Mouse (Mus musculus): Measurements from ENCODE around the gene Rnf213. TPM values are rescaled to one million over a fixed set of nuclear protein-coding genes. Genes with fewer than 3 reads are reported as not detected.

Rnf213 gene
- polyA plus RNA-seq, 1 experiment from 2014 or later, result 1.0 TPM

- Histone ChIP-seq H3K27me3 (replicated peaks; ENCODE audit: control insufficient read depth, insufficient read depth, low read length) (peaks cover 36% of the 10 kb centered on the region), H3K4me3 (ENCODE audit: low read length) (no peak overlapping the region), H3K4me1 (ENCODE audit: control insufficient read depth, insufficient read depth, low read depth, low read length) (peaks cover 10% of the 10 kb centered on the region; the same call in 1 of the 2 replicates), H3K9ac (ENCODE audit: low read depth, low read length) (no peak overlapping the region), H3K9me3 (ENCODE audit: control insufficient read depth, low read length) (no peaks in the 10 kb centered on the region), H3K27ac (ENCODE audit: low read depth, low read length) (no peak overlapping the region), H3K4me2 (ENCODE audit: low read length) (no peak overlapping the region), H3K36me3 (ENCODE audit: control insufficient read depth, insufficient read depth, low read length) (no peaks in the 10 kb centered on the region)
- WGBS, result 18% methylated on average over 13 of the region's 13 CpGs
- ATAC-seq, result no peak
These were observed 3.0 kb downstream of the Rnf213 start for GRCm38 (mm10) chr11:119395931-119396330.

- Histone ChIP-seq H3K36me3 (ENCODE audit: control insufficient read depth, insufficient read depth, low read length) (no peaks in the 10 kb centered on the region), H3K9me3 (ENCODE audit: control insufficient read depth, low read length) (no peaks in the 10 kb centered on the region), H3K4me1 (ENCODE audit: control insufficient read depth, insufficient read depth, low read depth, low read length) (peaks cover 10% of the 10 kb centered on the region; the same call in 1 of the 2 replicates), H3K4me3 (ENCODE audit: low read length) (no peak overlapping the region), H3K27me3 (replicated peaks; ENCODE audit: control insufficient read depth, insufficient read depth, low read length) (peaks cover 31% of the 10 kb centered on the region), H3K9ac (ENCODE audit: low read depth, low read length) (no peak overlapping the region), H3K27ac (ENCODE audit: low read depth, low read length) (no peak overlapping the region), H3K4me2 (ENCODE audit: low read length) (no peak overlapping the region)
- WGBS, result 39% methylated on average over 7 of the region's 7 CpGs
- no peak for ATAC-seq
These were observed 3.6 kb downstream of the Rnf213 start for GRCm38 (mm10) chr11:119396461-119396860.

GRCm38 (mm10) chr11:119402501-119403160, 9.7 kb downstream of the Rnf213 start:
- Histone ChIP-seq H3K4me3 (ENCODE audit: low read length) (no peak overlapping the region), H3K4me1 (ENCODE audit: control insufficient read depth, insufficient read depth, low read depth, low read length) (no peaks in the 10 kb centered on the region), H3K27me3 (replicated peaks; ENCODE audit: control insufficient read depth, insufficient read depth, low read length) (no peaks in the 10 kb centered on the region), H3K36me3 (ENCODE audit: control insufficient read depth, insufficient read depth, low read length) (no peaks in the 10 kb centered on the region), H3K9ac (ENCODE audit: low read depth, low read length) (no peak overlapping the region), H3K27ac (ENCODE audit: low read depth, low read length) (no peak overlapping the region), H3K4me2 (ENCODE audit: low read length) (no peak overlapping the region), H3K9me3 (ENCODE audit: control insufficient read depth, low read length) (no peaks in the 10 kb centered on the region)
- ATAC-seq, result no peak
- WGBS, result 56% methylated on average over 11 of the region's 11 CpGs

GRCm38 (mm10) chr11:119404627-119405026, 11.7 kb downstream of the Rnf213 start:
- Histone ChIP-seq H3K27ac (ENCODE audit: low read depth, low read length) (no peak overlapping the region), H3K4me1 (ENCODE audit: control insufficient read depth, insufficient read depth, low read depth, low read length) (no peaks in the 10 kb centered on the region), H3K9me3 (ENCODE audit: control insufficient read depth, low read length) (no peaks in the 10 kb centered on the region), H3K36me3 (ENCODE audit: control insufficient read depth, insufficient read depth, low read length) (no peaks in the 10 kb centered on the region), H3K4me3 (ENCODE audit: low read length) (no peak overlapping the region), H3K9ac (ENCODE audit: low read depth, low read length) (no peak overlapping the region), H3K27me3 (replicated peaks; ENCODE audit: control insufficient read depth, insufficient read depth, low read length) (no peaks in the 10 kb centered on the region), H3K4me2 (ENCODE audit: low read length) (no peak overlapping the region)
- no peak for ATAC-seq
- 58% methylated on average over 5 of the region's 5 CpGs for WGBS

- no peak overlapping the region for H3K4me3 ChIP-seq (ENCODE audit: low read length)
- ATAC-seq, result no peak
- WGBS, result 82% methylated on average over 6 of the region's 6 CpGs
These were observed 14.5 kb downstream of the Rnf213 start for GRCm38 (mm10) chr11:119407381-119407780.

GRCm38 (mm10) chr11:119407977-119408376, 15.1 kb downstream of the Rnf213 start:
- Histone ChIP-seq H3K9ac (ENCODE audit: low read depth, low read length) (no peak overlapping the region), H3K27me3 (replicated peaks; ENCODE audit: control insufficient read depth, insufficient read depth, low read length) (no peaks in the 10 kb centered on the region), H3K9me3 (ENCODE audit: control insufficient read depth, low read length) (no peaks in the 10 kb centered on the region), H3K27ac (ENCODE audit: low read depth, low read length) (no peak overlapping the region), H3K4me2 (ENCODE audit: low read length) (no peak overlapping the region), H3K36me3 (ENCODE audit: control insufficient read depth, insufficient read depth, low read length) (no peaks in the 10 kb centered on the region), H3K4me1 (ENCODE audit: control insufficient read depth, insufficient read depth, low read depth, low read length) (no peaks in the 10 kb centered on the region), H3K4me3 (ENCODE audit: low read length) (no peak overlapping the region)
- 60% methylated on average over 5 of the region's 5 CpGs for WGBS
- ATAC-seq, result no peak

More at GRCm38 (mm10) chr11:119407381-119407780, 14.5 kb downstream of the Rnf213 start:
- Histone ChIP-seq H3K9ac (ENCODE audit: low read depth, low read length) (no peak overlapping the region), H3K27ac (ENCODE audit: low read depth, low read length) (no peak overlapping the region), H3K36me3 (ENCODE audit: control insufficient read depth, insufficient read depth, low read length) (no peaks in the 10 kb centered on the region), H3K4me1 (ENCODE audit: control insufficient read depth, insufficient read depth, low read depth, low read length) (no peaks in the 10 kb centered on the region), H3K4me2 (ENCODE audit: low read length) (no peak overlapping the region), H3K27me3 (replicated peaks; ENCODE audit: control insufficient read depth, insufficient read depth, low read length) (no peaks in the 10 kb centered on the region), H3K9me3 (ENCODE audit: control insufficient read depth, low read length) (no peaks in the 10 kb centered on the region)

- H3K27me3 ChIP-seq (replicated peaks; ENCODE audit: control insufficient read depth, insufficient read depth, low read length), result no peaks in the 10 kb centered on the region
- H3K4me2 ChIP-seq (ENCODE audit: low read length), result no peak overlapping the region
- H3K4me3 ChIP-seq (ENCODE audit: low read length), result no peak overlapping the region
- no peaks in the 10 kb centered on the region for H3K9me3 ChIP-seq (ENCODE audit: control insufficient read depth, low read length)
- H3K4me1 ChIP-seq (ENCODE audit: control insufficient read depth, insufficient read depth, low read depth, low read length), result no peaks in the 10 kb centered on the region
- ATAC-seq, result no peak
- no peaks in the 10 kb centered on the region for H3K36me3 ChIP-seq (ENCODE audit: control insufficient read depth, insufficient read depth, low read length)
- no peak overlapping the region for H3K9ac ChIP-seq (ENCODE audit: low read depth, low read length)
- 69% methylated on average over 16 of the region's 16 CpGs for WGBS
- no peak overlapping the region for H3K27ac ChIP-seq (ENCODE audit: low read depth, low read length)
These were observed 26.6 kb downstream of the Rnf213 start for GRCm38 (mm10) chr11:119419327-119420118.

GRCm38 (mm10) chr11:119420426-119420825, 27.5 kb downstream of the Rnf213 start:
- no peak overlapping the region for H3K27ac ChIP-seq (ENCODE audit: low read depth, low read length)
- H3K4me1 ChIP-seq (ENCODE audit: control insufficient read depth, insufficient read depth, low read depth, low read length), result no peaks in the 10 kb centered on the region
- H3K36me3 ChIP-seq (ENCODE audit: control insufficient read depth, insufficient read depth, low read length), result no peaks in the 10 kb centered on the region
- no peak overlapping the region for H3K9ac ChIP-seq (ENCODE audit: low read depth, low read length)
- no peaks in the 10 kb centered on the region for H3K9me3 ChIP-seq (ENCODE audit: control insufficient read depth, low read length)
- ATAC-seq, result no peak
- H3K27me3 ChIP-seq (replicated peaks; ENCODE audit: control insufficient read depth, insufficient read depth, low read length), result no peaks in the 10 kb centered on the region
- H3K4me3 ChIP-seq (ENCODE audit: low read length), result no peak overlapping the region
- 84% methylated on average over 5 of the region's 5 CpGs for WGBS
- H3K4me2 ChIP-seq (ENCODE audit: low read length), result no peak overlapping the region

- H3K4me1 ChIP-seq (ENCODE audit: control insufficient read depth, insufficient read depth, low read depth, low read length), result peaks cover 9% of the 10 kb centered on the region
- H3K4me3 ChIP-seq (ENCODE audit: low read length), result no peak overlapping the region
- no peak overlapping the region for H3K4me2 ChIP-seq (ENCODE audit: low read length)
- no peaks in the 10 kb centered on the region for H3K9me3 ChIP-seq (ENCODE audit: control insufficient read depth, low read length)
- no peaks in the 10 kb centered on the region for H3K27me3 ChIP-seq (replicated peaks; ENCODE audit: control insufficient read depth, insufficient read depth, low read length)
- H3K27ac ChIP-seq (ENCODE audit: low read depth, low read length), result no peak overlapping the region
- no peaks in the 10 kb centered on the region for H3K36me3 ChIP-seq (ENCODE audit: control insufficient read depth, insufficient read depth, low read length)
- H3K9ac ChIP-seq (ENCODE audit: low read depth, low read length), result no peak overlapping the region
- no peak for ATAC-seq
- 80% methylated on average over 6 of the region's 6 CpGs for WGBS
These were observed 34.5 kb downstream of the Rnf213 start for GRCm38 (mm10) chr11:119427431-119427830.
